ENCODE assay signal across 13 mouse cellular contexts in genomic region chr10:103114629-103115028, GRCm38 (mm10).
"Had no signal": no experiment of that assay in that cellular context is flagged by ENCODE, and none has a peak within 500 bp of the region (broad histone marks: within the 10 kb centered on the region; RNA-seq: fewer than 3 reads in every experiment).

No protein-coding gene starts in this region.

- H3K4me1 ChIP-seq: limb, embryonic 13.5 days; neural tube, embryonic 13.5 days had no signal

- H3K36me3 ChIP-seq: limb, embryonic 13.5 days; neural tube, embryonic 13.5 days had no signal

- H3K4me2 ChIP-seq: limb, embryonic 13.5 days; neural tube, embryonic 13.5 days had no signal

- H3K9ac ChIP-seq: limb, embryonic 13.5 days; liver, embryonic 14.5 days; neural tube, embryonic 13.5 days had no signal

- H3K27ac ChIP-seq: layer of hippocampus, adult 2 months; limb, embryonic 13.5 days; liver, embryonic 14.5 days; neural tube, embryonic 13.5 days had no signal

- H3K27me3 ChIP-seq: limb, embryonic 13.5 days; neural tube, embryonic 13.5 days had no signal

- ATAC-seq: intestine, postnatal 0 days; lung, postnatal 0 days had no signal

- DNase-seq: kidney, postnatal 14 days; lung, adult 18-20 months; lung, postnatal 36 days; midbrain, embryonic 14.5 days; retina, postnatal 1 day; right cerebral cortex, postnatal 14 days; thymus, postnatal 4 days had no signal

- H3K9me3 ChIP-seq: limb, embryonic 13.5 days; neural tube, embryonic 13.5 days had no signal

- H3K4me3 ChIP-seq: layer of hippocampus, adult 2 months; limb, embryonic 13.5 days; neural tube, embryonic 13.5 days had no signal
